Mouse (Mus musculus): Measurements from ENCODE around the gene Gm7257. TPM values are rescaled to one million over a fixed set of nuclear protein-coding genes. Genes with fewer than 3 reads are reported as not detected.

The Gm7257 gene
- polyA plus RNA-seq (2016; fragmentation: Nextera tagmentation; extraction: Ambion mirVana), result not detected in 2 replicates

GRCm38 (mm10) chr9:36431584-36431983 lies at the start of gene Gm7257:
Gene Gm7257, plus strand, starts transcription at chr9:36431884.
- 81% methylated on average over 4 of the region's 4 CpGs for WGBS
- H3K27me3 ChIP-seq (ENCODE audit: low read depth, poor library complexity, severe bottlenecking), result no peaks in the 10 kb centered on the region
- no peaks in the 10 kb centered on the region for H3K4me1 ChIP-seq
- H3K27ac ChIP-seq (replicated peaks), result no peak within 1 kb of the TSS
- no peaks in the 10 kb centered on the region for H3K36me3 ChIP-seq
- H3K4me3 ChIP-seq, result no peak within 1 kb of the TSS
- no peak for DNase-seq (ENCODE audit: low spot score)
- H3K9me3 ChIP-seq (replicated peaks), result peaks cover 50% of the 10 kb centered on the region; the same call in 1 of the 2 replicates

- Histone ChIP-seq H3K27ac (replicated peaks) (no peak overlapping the region), H3K4me3 (no peak overlapping the region), H3K27me3 (ENCODE audit: low read depth, poor library complexity, severe bottlenecking) (no peaks in the 10 kb centered on the region)
Observed at GRCm38 (mm10) chr9:36402991-36403390, 28.7 kb upstream of the Gm7257 start.

GRCm38 (mm10) chr9:36435051-36435764 lies 3.5 kb downstream of the Gm7257 start:
- H3K4me3 ChIP-seq, result no peak overlapping the region
- 41% methylated on average over 2 of the region's 2 CpGs for WGBS
- no peak for DNase-seq (ENCODE audit: low spot score)
- no peaks in the 10 kb centered on the region for H3K4me1 ChIP-seq
- peaks cover 42% of the 10 kb centered on the region; the same call in 1 of the 2 replicates for H3K9me3 ChIP-seq (replicated peaks)
- no peaks in the 10 kb centered on the region for H3K36me3 ChIP-seq
- no peaks in the 10 kb centered on the region for H3K27me3 ChIP-seq (ENCODE audit: low read depth, poor library complexity, severe bottlenecking)
- no peak overlapping the region for H3K27ac ChIP-seq (replicated peaks)

More at GRCm38 (mm10) chr9:36402991-36403390, 28.7 kb upstream of the Gm7257 start:
- 63% methylated on average over 2 of the region's 2 CpGs for WGBS
- no peaks in the 10 kb centered on the region for H3K4me1 ChIP-seq
- peaks cover 48% of the 10 kb centered on the region for H3K9me3 ChIP-seq (replicated peaks)
- H3K36me3 ChIP-seq, result no peaks in the 10 kb centered on the region
- DNase-seq (ENCODE audit: low spot score), result no peak

- no peaks in the 10 kb centered on the region for H3K36me3 ChIP-seq
- WGBS, result 71% methylated on average over 3 of the region's 3 CpGs
- no peak within 1 kb of the TSS for H3K4me3 ChIP-seq
- no peaks in the 10 kb centered on the region for H3K4me1 ChIP-seq
- peaks cover 51% of the 10 kb centered on the region for H3K9me3 ChIP-seq (replicated peaks)
- no peaks in the 10 kb centered on the region for H3K27me3 ChIP-seq (ENCODE audit: low read depth, poor library complexity, severe bottlenecking)
- no peak for DNase-seq (ENCODE audit: low spot score)
- no peak within 1 kb of the TSS for H3K27ac ChIP-seq (replicated peaks)
Observed at GRCm38 (mm10) chr9:36475338-36475737, 43.7 kb downstream of the Gm7257 start, which contains the start of gene Gm9513. Gene Gm9513, plus strand, starts transcription at chr9:36475638.

Other genes starting within 250 kb of the Gm7257 start
- gene Gm9513, start 43.8 kb downstream of the Gm7257 start, polyA plus RNA-seq (2016; fragmentation: Nextera tagmentation; extraction: Ambion mirVana), result not detected in 2 replicates
- not detected in 2 replicates for gene Gm5615, start 110.1 kb downstream of the Gm7257 start, polyA plus RNA-seq (2016; fragmentation: Nextera tagmentation; extraction: Ambion mirVana)
- gene Gm17689, start 150.8 kb downstream of the Gm7257 start, polyA plus RNA-seq (2016; fragmentation: Nextera tagmentation; extraction: Ambion mirVana), result not detected in 2 replicates
- gene A630095E13Rik, start 211.5 kb downstream of the Gm7257 start, polyA plus RNA-seq (2016; fragmentation: Nextera tagmentation; extraction: Ambion mirVana), result not detected in 2 replicates

Data from midbrain, embryonic 10.5 days (tissue).